Mouse (Mus musculus) left cerebral cortex, postnatal 10 days (tissue): ENCODE measurements around the gene Csnk1d. TPM values are rescaled to one million over a fixed set of nuclear protein-coding genes. Genes with fewer than 3 reads are reported as not detected.

Source experiments
- DNase-seq, 2 experiments: peaks; one replicate each; pipeline ENCODE4 v3.0.0; 2021 to 2022; ENCODE audit warnings: low spot score in 2 of 2, mixed read lengths in 1 of 2; ENCODE audit errors: extremely low spot score in 1 of 2
- intact Hi-C: fragments of 180-260 bp; cut with DNase I; formaldehyde crosslinking; loops from one replicate; pipeline ENCODE4 v1.15.1; 2025
- total RNA-seq, 2 experiments: library from RNA; stranded (reverse); gene quantifications; 2 replicates each; pipeline ENCODE4 v1.2.3; 2021

Csnk1d gene
- total RNA-seq, 2 experiments from 2014 or later = 112 to 119 TPM

DNA sequence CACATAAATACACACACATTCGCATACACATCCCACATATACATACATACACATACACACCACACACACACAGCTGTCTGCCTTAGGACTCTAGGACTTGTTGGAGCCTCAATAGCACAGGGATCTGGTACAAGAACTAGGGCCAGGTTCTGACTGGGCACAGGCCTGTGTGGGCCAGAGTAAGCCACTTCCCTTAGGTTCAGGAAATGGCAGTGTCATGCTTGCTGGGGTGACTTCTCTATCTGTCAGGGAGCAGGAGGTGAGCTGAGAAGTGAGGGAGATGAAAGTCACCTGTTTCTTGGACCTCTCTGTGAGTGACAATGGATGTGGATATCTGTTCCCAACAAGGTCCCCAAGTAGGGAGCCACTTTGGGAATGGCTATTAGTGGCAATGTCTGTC lies 53.2 kb downstream of the Csnk1d start:
- intact Hi-C loops = loop anchor here (10.0 kb wide), 1 partner anchor 107 kb away; no protein-coding TSS in a partner anchor

DNA sequence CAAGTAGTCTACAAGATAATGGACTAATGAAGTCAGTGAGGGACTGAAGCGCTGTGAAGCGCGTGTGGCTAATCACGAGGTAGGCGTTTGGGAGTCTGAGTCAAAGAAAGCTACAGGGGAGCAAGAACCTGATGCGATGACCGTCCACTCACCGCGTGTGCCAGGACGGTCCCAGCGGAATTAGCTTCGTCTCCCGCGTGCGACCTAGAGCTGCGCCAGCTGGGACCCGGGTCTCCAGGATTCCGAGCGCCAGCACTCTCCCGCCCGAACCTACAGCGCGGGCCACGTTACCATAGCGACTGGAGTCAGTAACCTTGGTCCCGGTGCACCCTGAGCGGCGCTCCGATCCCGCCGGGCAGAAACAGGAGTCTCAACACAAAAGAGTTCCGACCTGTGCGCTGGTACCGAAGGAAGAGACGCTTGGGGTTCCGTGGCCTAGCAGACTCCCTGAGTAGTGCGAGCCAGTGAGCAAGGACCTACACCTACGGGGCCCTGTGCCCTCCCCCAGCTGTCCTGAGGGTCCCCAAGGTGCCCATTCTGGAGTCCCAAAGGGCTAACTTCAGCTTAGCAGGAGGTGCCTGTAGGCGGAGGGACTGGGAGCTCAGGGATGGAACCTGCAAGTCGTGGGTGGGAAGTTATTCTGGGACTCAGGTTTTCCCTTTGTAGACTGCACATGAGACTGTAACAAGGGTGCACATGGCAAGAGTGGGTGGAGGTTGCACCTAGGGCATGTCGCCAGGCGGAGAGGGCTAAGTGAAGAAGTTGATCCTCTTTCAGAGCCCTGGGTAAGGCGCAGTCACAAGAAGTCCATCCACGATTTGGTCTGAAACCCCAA lies 58.3 kb downstream of the Csnk1d start, which contains the start of gene Ccdc57:
Gene Ccdc57 (minus strand): TSS at position 309 of the 835 bp plus-strand sequence.
- peak; percentile 88 to 92 for DNase-seq
- intact Hi-C loops = loop anchor here (10.0 kb wide), 1 partner anchor 112 kb away; no protein-coding TSS in a partner anchor

More for the DNA sequence above, 53.2 kb downstream of the Csnk1d start:
- no peak for DNase-seq

DNA sequence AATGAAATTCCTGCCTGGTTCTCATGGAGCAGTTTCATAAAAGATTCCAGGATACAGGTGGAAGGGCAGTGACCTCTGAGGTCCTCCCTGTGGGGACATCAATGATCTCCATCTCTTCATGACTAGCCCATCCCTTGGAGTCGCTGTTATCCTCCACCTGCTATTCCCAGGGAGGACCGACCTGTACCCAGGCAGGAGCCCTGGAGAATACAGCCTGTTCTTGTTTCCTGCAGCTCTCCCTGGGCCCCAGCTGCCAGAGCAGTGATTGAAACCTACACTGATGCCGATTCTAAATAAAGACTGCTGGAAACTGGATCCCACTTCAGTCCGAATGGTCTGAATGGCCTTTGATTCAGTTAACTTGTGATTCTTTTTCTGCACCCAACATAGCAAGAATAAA lies 59.7 kb downstream of the Csnk1d start:
- DNase-seq = no peak
- intact Hi-C loops = loop anchor here (10.0 kb wide), 1 partner anchor 113 kb away; no protein-coding TSS in a partner anchor

DNA sequence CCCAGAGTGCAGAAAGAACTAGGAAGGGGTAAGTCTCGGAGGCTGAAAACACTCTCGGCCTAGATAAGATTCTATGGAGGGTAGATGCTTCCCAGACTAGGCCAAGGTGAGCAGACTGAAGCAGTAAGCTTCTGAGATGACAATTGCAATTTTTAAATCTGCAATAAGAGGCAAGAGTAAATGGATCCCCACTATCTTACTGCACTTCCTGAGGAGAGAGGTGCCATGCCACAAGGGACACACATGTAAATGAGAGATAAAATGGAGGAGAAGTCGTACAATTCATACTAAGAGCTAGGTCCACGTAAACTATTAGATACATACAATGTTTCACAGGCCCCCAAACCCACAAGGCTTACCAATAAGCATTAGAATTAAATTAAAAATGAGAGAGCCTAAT lies 62.7 kb downstream of the Csnk1d start:
- intact Hi-C loops = no loop called here

DNA sequence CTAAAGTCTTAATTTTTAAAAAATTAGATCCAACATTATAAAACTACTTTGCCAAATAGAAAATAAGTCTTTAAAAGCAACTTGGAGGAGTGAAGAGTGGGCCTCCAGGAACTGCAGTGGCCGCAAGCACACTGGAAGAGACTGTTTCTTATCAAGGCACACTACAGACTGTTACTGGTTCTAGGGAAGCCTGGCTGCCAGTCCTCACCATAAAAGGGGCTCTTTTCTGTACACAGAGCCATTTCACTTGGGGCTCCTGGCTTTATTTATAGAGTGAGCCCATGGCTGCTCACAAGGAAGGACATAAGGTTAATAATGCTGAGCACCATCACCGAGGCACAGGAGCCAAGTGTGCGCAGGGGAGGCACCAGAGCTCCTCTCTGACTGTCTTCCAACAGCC lies 68.6 kb downstream of the Csnk1d start:
- intact Hi-C loops = no loop called here
- no peak for DNase-seq

More for the DNA sequence above, 62.7 kb downstream of the Csnk1d start:
- DNase-seq = no peak

DNA sequence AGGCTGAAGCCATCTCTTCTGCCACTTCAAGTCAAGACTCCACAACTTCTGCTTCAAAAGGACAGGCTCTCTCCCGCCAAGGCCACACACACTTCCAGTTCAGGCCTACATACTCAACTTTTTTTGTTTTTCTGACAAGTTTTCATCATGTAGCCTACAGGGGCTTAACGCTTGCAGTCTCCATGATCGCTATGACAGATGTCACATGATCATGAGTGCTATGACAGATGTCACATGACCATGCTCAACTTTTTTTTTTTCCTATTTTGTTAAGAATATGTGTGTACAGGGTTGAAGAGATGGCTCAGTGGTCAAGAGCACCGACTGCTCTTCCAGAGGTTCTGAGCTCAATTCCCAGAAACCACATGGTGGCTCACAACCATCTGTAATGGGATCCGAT lies 73.4 kb downstream of the Csnk1d start:
- intact Hi-C loops = no loop called here
- DNase-seq = no peak

DNA sequence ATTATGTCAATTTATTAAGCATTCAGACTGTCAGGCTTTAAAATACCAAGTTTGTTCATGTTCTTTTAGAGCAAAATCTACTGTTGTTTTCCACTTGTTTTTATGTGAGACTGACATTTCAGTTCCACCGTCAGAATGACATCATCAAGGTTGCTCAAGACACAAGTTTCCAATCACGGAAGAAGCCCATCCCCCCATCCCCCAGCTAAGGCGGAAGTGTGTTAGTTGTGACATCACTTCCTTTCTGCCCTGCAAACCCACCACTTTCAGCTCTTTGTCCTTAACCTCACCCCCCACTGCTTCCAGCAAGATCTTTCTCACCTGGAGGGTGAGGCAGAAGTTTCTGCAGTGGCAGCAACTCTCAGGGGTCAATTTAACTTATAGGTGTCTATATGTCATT lies 74.7 kb downstream of the Csnk1d start:
- intact Hi-C loops = no loop called here
- no peak for DNase-seq

DNA sequence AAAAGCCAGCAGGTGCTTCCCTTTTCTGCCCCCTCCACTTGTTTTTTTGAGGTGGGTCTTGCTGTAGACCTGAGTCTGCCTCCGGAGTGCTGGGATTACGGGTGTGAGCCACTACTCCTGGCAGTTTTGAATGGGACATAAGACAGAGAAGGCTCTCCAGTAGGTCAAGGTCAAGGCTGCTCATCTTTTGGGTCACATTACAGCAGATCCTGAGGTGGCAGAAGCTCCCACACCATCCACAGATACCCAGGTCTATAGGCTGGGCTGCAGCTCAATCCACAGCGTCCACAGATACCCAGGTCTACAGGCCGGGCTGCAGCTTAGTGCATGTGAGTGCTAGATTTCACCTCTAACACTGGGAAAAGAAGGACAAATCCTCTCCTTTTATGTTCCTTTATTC lies 77.3 kb downstream of the Csnk1d start:
- intact Hi-C loops = no loop called here
- DNase-seq = no peak

Other genes with a start within 250 kb of the Csnk1d start
- gene Hmga1b, start 228.5 kb downstream of the Csnk1d start, total RNA-seq = 10 to 100 TPM; 25.0 to 46.6 TPM
- gene Rfng, start 207.1 kb downstream of the Csnk1d start, total RNA-seq = 10 to 100 TPM; 88.1 to 88.4 TPM
- 100 to 1,000 TPM; 147 to 148 TPM for gene Gps1, start 207.1 kb downstream of the Csnk1d start, total RNA-seq
- 10 to 100 TPM; 37.4 to 40.7 TPM for gene Dus1l, start 194.9 kb downstream of the Csnk1d start, total RNA-seq
- 100 to 1,000 TPM; 258 to 269 TPM for gene Fasn, start 166.8 kb downstream of the Csnk1d start, total RNA-seq
- gene Ccdc57, start 58.5 kb downstream of the Csnk1d start, total RNA-seq = 1 to 10 TPM; 8.1 to 8.4 TPM
- 1 to 10 TPM; 3.6 to 5.1 TPM for gene Slc16a3, start 42.9 kb downstream of the Csnk1d start, total RNA-seq
- not detected for gene Cd7, start 48.1 kb upstream of the Csnk1d start, total RNA-seq
- gene Sectm1b, start 72.2 kb upstream of the Csnk1d start, total RNA-seq = not detected
- not detected for gene Sectm1a, start 89.9 kb upstream of the Csnk1d start, total RNA-seq
- gene Tex19.2, start 127.3 kb upstream of the Csnk1d start, total RNA-seq = not detected
- not detected for gene Tex19.1, start 154.8 kb upstream of the Csnk1d start, total RNA-seq
- gene Uts2r, start 168.9 kb upstream of the Csnk1d start, total RNA-seq = not detected
- gene Hexdc, start 213.1 kb upstream of the Csnk1d start, total RNA-seq = 10 to 100 TPM; 41.0 to 42.7 TPM
- 1 to 10 TPM; 7.4 to 9.2 TPM for gene Ogfod3, start 213.4 kb upstream of the Csnk1d start, total RNA-seq
- 10 to 100 TPM; 22.8 to 24.7 TPM for gene Cybc1, start 238.0 kb upstream of the Csnk1d start, total RNA-seq
- gene Narf, start 245.9 kb upstream of the Csnk1d start, total RNA-seq = 10 to 100 TPM; 67.6 to 80.3 TPM